Mouse (Mus musculus) megakaryocyte, embryonic 14.5 days (primary cell): ENCODE data around the gene Efr3b.

ENCODE experiments used
- FLI1 ChIP-seq: IDR thresholded peaks from 2 replicates; pipeline ENCODE4 v1.6.1; 2012; ENCODE audit warnings: low read length, inconsistent platforms, mixed read lengths
- GATA1 ChIP-seq: IDR thresholded peaks from 3 replicates; pipeline ENCODE4 v1.6.1; 2012; ENCODE audit warnings: mixed read lengths, low read length, inconsistent platforms, borderline replicate concordance

DNA sequence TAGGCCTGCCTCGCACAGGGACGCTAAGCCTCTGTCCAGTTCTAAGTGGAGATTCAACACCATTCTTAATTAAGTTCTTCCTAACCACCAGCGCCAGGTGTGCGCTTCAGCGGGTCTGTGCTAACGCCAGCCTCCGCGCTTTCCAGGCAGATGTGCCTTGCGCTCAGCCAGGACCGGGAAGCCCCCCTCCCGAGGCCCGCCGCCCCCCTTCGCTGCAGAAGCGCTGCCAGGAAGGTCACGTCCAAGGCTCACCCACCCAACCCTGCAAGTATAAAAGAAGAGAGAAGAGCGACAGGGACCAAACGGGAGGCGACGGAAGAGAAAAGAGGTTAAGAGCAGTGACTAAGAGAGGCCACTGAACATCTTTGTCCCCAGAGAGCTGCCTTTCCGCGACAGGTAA lies 84.1 kb downstream of the Efr3b start, which contains the start of gene Pomc:
- no peak for TF ChIP-seq GATA1
- no peak for TF ChIP-seq FLI1
